Mouse (Mus musculus): ENCODE results near the gene Elovl4. TPM values are rescaled to one million over a fixed set of nuclear protein-coding genes. Genes with fewer than 3 reads are reported as not detected.

Elovl4 gene
- polyA plus RNA-seq (2012; ENCODE audit: low replicate concordance): not detected in 2 replicates

GRCm38 (mm10) chr9:83805977-83806815 is at the start of gene Elovl4:
TSS of gene Elovl4 (minus strand) at chr9:83806277.

GRCm38 (mm10) chr9:83833811-83834747 is 28.0 kb upstream of the Elovl4 start, which contains the start of gene Ttk:
TSS of gene Ttk (plus strand) at chr9:83834689.

Other genes starting within 250 kb of the Elovl4 start
- 0.65 and 1.3 TPM in 2 replicates for gene Ttk, start 28.4 kb upstream of the Elovl4 start, polyA plus RNA-seq (2012; ENCODE audit: low replicate concordance)
- gene Bckdhb, start 118.9 kb upstream of the Elovl4 start, polyA plus RNA-seq (2012; ENCODE audit: low replicate concordance): 8.8 and 13.6 TPM in 2 replicates